In the genomic region with DNA sequence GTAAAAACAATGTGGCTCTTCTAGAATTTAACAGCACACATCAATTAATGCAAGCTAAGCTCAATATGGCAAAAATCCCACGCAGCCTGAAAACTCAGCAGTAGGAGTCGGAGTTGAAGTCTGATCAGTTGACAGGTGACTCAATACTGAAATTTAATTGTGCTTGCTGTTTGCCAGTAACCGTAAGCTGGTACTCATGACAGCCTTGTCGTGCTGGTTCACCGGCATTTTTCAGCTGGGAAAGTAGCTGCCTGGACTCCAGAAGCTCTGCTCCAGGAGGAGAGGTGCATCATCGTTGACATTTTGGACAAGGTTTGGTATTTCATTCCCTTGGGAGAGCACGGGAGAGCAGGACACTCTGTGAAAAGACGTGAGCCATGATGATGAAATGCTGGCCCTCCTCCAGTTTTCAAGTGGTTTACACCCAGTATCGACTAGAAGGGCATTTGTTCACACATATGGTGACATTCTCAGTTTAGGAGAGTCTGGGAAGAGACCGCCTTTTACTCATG, we compare ENCODE assay signal across 10 mouse cellular contexts.
DNase-seq lines count a peak whose midpoint lies in the region; ATAC-seq and TF ChIP-seq lines count a peak whose summit lies in the region.
"Had no signal": no experiment of that assay in that cellular context is flagged by ENCODE, and none has a peak within 500 bp of the region (broad histone marks: within the 10 kb centered on the region; RNA-seq: fewer than 3 reads in every experiment).

No protein-coding gene starts in this region.

- no peaks in the 10 kb centered on the region for H3K27me3 ChIP-seq in C2C12 (ENCODE audit: control insufficient read depth, insufficient read depth, insufficient read length)

- no peaks in the 10 kb centered on the region for H3K36me3 ChIP-seq in C2C12 (ENCODE audit: control insufficient read depth, insufficient read depth)
- H3K36me3 ChIP-seq: G1E had no signal

- peak; percentile 70 for ATAC-seq in frontal cortex, adult (ENCODE audit: low TSS enrichment)
- ATAC-seq in monocyte, adult 5-6 weeks (replicated peaks; ENCODE audit: insufficient number of reproducible peaks, low FRiP score, low TSS enrichment, poor library complexity, severe bottlenecking), result no peak

- no peaks in the 10 kb centered on the region for H3K79me3 ChIP-seq in C2C12 (ENCODE audit: low read depth)

- H3K4me3 ChIP-seq in C2C12 (ENCODE audit: insufficient read depth, poor library complexity, severe bottlenecking), result no peak overlapping the region

- no peak for TF ChIP-seq CTCF in C2C12 (IDR thresholded peaks at IDR 0.05; ENCODE audit: control insufficient read depth, insufficient read depth, insufficient read length)

- no peaks in the 10 kb centered on the region for H3K79me2 ChIP-seq in C2C12 (ENCODE audit: control insufficient read depth, insufficient read depth)

- peak; percentile 65 for DNase-seq in gastrocnemius, adult 18-20 months (ENCODE audit: low spot score)
- no peak for DNase-seq in gastrocnemius, postnatal 10 days
- peak; percentile 48 to 63 for DNase-seq in left cerebral cortex, adult 9 months (ENCODE audit: low spot score in 2 of 2)
- no peak for DNase-seq in urinary bladder, postnatal 10 days (ENCODE audit: low spot score)
- no peak for DNase-seq in gastrocnemius, postnatal 14 days
- DNase-seq: thymus, adult 2 months had no signal

- intact Hi-C loops in gastrocnemius, postnatal 14 days (cut with DNase I; ENCODE audit: low total_unique reads), result no loop called here

- H3ac ChIP-seq in C2C12 (ENCODE audit: control insufficient read depth, insufficient read length, low read depth), result no peak overlapping the region

TF ChIP-seq in C2C12, 6 proteins besides CTCF, POLR2A, EP300 and RAD21:
- TF ChIP-seq CEBPB (IDR thresholded peaks at IDR 0.05; ENCODE audit: low read depth) (peak; percentile 71), USF1 (IDR thresholded peaks at IDR 0.05; ENCODE audit: low read depth) (no peak)

Comparison
In these comparisons a context has a peak if more than half of its experiments do, and no peak if none do; other contexts are left out.
1. DNase-seq: peak in gastrocnemius, adult 18-20 months (single experiment) and left cerebral cortex, adult 9 months (2 of 2); none in gastrocnemius, postnatal 10 days (single experiment), urinary bladder, postnatal 10 days (single experiment) and gastrocnemius, postnatal 14 days (single experiment).